Mouse (Mus musculus): ENCODE results near the gene Grb2. TPM values are rescaled to one million over a fixed set of nuclear protein-coding genes. Genes with fewer than 3 reads are reported as not detected.

Gene Grb2
- total RNA-seq, 4 experiments from 2014 or later: 206 to 217 (median 212) TPM

DNA sequence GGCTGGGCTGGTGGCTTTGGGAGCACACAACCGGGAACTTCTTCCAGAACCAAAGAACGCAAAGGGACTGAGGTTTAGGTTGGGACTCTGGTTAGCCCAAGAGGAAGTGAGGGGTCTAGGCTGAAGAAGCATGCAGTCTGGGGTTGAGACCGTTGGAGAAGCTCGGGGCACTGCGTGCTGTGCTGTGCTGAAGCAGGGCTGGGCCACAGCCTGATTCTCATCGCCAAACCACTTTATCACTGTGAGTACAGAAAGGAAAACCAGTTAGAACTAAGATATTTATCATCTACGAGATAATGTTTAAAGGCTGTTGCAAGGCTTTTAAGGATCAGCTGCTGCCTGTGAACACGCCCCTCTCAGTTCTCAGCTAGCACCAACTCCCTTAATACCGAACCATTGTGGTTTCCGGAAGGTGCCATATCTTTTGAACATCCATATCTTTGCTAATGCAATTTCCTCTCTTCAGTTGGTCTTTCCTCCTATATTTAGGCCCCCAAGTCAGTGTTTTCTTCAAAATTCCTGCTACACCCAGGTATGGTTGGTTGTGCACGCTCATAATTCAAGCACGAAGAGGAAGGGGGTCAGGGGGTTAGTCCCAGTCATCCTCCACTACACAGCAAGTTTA, 4.4 kb upstream of the Grb2 start:
- DNase-seq (ENCODE audit: low spot score in 2 of 2): no peak

DNA sequence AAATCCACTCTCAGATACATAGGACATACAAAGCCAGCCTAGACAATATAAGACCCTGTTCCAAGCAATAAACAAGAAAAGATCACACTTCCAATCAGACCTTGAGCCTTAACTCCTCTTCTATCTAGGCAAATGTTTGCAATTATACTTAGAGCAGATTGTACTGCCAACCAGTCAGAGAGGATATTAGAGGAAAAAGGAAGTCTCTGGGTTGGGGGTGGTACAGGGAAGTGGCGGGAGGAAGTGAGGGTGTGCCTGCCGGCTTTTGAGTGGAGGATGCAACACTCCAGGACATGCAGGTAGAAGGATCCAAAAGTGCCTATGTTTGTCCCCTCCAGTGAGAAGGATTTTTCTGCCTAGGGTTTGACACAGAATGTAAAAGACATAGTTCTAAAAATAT, 3.9 kb upstream of the Grb2 start:
- DNase-seq (ENCODE audit: low spot score in 2 of 2): no peak

DNA sequence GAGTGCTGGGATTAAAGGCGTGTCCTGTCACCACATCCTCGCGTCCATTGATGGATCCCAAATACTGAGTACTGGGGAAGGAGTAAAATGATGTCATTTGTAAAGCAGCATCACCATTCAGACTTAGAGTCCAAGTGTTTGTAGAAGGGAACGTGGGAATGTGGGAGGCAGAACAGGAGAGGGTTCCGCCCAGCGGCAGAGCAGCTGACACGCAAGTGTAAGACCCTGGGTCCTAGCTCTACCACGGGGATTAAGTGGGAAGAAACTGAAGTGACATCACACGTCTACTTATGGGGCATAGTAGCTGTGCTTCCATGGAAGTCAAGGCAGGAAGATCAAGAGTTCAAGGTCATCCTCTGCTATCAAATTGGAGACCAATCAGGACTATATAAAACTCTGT, 2.7 kb upstream of the Grb2 start:
- no peak for DNase-seq (ENCODE audit: low spot score in 2 of 2)

DNA sequence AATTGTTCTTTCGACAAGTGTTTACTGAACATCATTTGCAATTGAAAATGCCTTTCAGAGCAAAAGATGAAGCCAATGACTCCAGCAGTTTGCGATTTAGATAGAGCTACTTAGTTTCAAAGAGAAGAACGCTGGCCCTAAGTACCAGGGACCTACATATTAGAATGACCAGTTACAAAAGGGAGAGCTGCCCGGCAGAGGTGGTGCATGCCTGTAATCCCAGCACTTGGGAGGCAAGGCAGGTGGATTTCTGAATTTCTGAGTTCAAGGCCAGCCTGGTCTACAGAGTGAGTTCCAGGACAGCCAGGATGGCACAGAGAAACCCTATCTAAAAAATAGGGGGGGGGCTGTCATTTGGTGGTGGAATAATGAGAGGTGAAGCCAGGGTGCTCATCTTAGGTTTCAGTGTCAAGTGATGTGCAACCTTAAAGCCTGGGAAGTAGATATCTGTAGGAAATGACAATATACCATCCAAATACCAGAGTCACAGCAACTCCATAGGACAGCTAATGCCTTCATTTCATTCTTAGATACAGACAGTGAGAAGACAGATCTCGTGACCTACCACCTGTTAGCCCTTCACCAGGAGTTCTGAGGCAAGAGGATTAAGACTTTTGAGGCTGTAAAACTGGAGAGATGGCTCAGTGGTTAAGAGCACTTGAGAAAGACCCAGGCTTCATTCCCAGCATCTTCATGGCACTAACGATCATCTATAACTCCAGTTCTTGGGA, 1.6 kb upstream of the Grb2 start:
- DNase-seq (ENCODE audit: low spot score in 2 of 2): no peak

DNA sequence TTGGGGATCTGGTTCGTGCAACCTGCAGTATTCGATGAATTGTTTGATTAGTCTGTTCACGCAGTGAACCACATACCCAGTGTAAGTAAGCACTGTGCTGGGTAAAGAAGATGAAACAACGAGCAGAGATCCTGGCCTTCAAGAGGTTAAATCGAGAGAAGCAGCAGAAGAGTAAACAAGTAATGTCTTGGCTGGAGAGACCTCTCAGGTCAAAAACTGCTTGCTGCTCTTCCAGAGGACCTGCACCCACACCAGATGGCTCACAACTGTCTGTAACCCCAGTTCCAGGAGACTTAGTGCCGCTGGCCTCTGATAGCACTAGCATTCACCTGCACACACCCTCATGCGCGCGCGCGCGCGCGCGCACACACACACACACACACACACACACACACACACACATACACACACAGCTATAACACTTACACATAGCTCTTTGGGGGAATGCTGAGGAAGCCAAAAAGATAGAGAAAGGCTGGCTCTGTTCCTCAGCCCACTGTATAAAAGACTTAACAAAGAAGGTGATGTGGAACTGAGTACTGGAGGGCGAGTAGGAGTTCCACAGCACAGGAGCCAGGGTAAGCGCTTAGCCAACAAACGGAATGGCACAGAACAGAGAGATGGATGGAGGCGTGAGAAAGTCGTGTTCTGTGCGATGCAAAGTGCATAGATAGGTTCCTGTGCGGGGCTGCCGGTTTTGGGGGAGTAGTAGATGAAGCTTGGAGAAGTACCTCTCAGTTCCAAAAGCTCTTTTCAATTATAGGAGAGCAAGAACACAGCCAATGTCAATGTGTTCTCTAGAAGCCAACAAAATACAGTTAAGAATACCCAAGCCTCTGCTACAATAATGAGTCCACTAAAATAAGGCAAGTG, 795 bp upstream of the Grb2 start:
- DNase-seq (ENCODE audit: low spot score in 2 of 2): peak; percentile 22 to 54

DNA sequence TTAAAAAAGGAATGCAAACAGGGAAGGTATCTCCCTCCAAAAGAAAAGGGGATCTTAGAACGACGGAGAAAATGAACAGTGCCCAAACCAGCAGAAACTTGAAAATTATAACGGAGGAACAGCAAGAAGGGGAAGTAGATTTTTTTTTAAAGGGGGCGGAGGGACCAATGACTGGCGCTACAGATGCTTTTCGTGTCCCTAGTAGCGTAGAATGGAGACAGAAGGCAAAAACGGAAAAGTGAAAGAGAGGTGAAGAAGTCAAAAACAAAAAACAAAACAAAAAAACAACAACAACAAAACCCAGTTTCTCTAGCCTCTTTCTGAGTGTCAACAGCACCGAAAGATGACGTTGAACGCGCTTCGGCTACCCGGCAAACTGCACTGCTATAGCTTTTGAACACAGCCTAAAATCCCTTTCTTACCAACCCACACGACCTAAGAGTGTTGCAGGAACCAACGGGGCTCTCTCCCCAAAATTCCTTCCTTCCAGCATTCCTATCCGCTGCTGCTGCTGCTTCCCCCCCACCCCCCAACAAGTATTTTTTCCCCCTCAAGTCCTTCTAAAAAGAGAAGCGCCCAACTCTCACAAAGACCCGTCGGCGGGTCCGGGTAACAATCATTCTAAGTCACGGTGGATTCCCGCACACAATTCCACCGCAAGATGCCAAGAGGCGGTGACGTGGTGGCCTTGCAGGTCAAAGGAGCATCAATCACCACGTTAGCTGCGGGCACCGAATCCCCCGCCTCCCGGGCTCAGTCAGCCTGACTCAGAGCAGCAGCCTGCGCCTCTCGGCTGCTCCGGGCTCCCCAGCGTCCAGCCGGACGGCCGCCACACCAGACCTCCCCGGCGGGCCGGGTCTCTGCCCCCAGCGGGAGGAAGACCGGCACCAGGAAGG, 836 bp downstream of the Grb2 start:
- DNase-seq (ENCODE audit: low spot score in 2 of 2): no peak

DNA sequence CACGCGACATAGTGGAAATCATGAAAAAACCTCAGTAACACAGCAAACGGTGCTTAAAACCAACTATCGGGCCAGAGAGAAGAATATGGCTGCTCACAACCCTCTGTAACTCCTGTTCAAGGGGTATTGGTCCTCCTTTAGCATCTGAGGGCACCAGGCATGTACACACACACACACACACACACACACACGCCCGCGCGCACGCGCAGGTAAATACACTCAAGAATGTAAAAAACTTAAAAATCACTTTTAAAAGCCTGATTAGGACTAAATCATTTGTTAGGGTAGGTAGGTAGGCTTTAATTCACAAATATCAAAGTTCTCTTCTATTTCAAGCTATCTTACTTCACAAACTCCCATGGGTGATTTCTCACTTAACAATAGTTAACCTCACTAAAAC, 1.8 kb downstream of the Grb2 start:
- DNase-seq (ENCODE audit: low spot score in 2 of 2): no peak

DNA sequence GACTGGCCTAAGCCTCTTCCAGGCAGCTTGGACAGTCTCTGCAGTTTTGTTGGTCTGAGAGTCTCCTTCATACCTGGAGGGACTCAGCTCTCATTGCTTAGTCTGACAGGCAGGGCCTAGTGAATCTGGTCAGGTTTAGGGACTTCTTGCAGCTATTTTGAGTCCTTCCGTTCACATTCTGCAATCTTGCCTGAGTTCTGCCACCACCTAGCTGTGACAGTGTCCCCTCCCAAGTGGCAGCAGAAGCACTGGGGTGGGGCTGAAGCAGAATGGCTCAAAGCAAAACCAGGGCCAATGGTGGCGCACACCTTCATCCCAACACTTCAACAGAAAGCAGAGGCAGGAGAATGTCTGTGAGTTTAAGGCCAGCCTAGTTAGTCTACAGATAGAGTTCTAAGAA, 2.8 kb downstream of the Grb2 start:
- no peak for DNase-seq (ENCODE audit: low spot score in 2 of 2)

DNA sequence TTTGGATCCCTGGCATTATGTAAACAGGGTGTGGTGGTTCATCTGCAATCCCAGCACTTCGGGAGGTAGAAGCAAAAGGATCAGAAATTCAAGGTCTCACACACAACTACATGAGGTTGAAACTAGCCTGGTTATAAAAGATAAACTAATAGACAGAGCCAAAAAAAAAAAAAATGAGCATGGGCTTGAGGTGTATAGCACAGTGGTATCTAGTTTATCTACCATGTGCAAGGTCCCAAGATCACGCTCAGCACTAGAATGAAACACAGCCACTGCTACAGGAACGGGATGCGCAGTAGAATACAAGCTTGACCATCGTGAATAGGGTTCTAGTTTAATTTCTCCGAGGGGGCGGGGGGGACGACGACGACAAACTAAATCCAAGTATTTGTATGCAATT, 3.7 kb downstream of the Grb2 start:
- DNase-seq (ENCODE audit: low spot score in 2 of 2): no peak

DNA sequence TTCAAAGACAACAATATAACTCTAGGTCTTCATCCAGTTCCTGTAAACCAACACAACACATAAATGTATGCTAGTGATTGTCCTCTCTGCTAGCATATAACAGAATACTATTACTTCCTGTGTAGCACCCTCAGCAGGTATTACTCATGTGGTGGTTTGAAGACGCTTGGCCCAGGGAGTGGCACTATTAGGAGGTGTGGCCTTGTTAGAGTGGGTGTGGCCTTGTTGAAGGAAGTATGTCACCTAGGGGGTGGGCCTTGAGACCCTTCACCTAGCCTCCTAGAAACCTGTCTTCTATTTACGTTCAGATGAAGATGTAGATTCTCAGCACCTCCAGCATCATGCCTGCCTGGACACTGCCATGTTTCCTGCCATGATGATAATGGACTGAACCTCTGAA, 4.9 kb downstream of the Grb2 start:
- no peak for DNase-seq (ENCODE audit: low spot score in 2 of 2)

DNA sequence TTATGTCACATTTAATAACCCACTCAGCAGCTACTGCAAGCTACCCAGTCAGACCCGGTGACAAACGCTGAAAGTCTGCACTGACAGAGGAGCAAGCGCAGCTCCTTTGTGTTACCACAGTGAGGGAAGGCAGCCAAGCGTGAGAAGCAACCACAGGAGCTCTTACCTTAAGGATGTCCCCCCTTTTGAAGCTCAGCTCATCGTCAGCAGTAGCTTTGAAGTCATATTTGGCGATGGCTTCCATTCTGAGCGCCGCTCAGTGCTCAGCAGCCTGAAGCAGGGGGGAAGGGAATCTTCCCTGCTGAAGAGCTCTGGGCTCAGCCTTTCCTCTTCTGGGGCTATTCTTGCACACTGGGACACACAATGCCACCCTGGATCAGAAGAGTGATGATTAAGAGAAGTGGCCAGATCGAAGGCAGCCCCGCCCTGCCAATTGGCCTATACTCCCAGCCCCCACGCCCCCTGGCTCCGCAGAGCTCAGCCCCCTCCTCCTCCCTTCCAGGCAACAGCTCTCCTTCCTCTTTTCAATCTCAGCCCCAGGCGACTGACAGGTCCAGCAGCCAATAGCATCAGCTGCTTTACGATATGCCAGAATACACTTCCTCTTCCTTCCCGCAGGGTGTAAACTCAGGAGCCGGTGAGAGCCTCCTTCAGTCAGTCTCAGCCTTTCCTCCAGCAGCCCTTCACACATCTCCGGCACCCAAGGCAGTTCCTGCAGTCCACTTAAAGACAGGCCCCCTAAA, 9.2 kb downstream of the Grb2 start:
- DNase-seq (ENCODE audit: low spot score in 2 of 2): peak; percentile 86 to 93

DNA sequence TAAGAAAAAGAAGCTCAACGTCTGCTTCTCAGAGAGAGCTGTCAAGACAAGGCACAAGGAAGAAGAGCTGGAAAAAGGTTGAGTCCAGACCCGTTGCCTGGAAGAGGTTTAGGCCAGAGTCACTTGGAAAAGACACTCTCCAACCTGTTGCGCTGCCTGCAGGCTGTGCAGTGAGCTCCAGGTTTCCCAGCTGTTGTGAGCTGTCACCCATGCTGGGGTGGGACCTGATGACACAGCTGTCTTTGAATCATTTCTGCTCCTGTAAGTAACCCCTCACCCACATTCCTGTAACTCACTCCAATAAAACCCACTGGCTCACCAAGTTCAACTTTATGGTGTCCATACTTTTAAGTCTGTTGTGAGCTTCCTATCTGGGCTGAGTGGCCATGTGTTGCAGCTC, 10.7 kb downstream of the Grb2 start:
- DNase-seq (ENCODE audit: low spot score in 2 of 2): no peak

DNA sequence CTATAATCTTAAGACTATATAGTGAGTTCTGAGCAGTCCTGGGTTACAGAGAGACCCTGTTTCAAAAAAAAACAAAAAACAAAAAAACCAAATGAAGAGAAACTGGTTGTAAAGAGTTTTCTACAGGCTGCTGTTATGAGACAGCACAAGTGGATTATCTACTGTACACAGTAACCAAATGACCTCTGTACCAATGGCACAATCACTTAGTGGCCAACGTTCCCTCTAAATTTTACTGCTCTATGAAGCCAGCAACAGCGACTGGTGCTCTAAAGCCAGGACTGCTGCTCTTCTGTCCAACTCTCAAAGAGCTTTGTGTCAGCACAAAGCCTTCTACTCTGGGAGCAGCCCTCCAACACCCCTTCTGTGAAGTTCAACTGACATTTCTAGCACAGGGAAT, 11.3 kb downstream of the Grb2 start:
- DNase-seq (ENCODE audit: low spot score in 2 of 2): no peak

DNA sequence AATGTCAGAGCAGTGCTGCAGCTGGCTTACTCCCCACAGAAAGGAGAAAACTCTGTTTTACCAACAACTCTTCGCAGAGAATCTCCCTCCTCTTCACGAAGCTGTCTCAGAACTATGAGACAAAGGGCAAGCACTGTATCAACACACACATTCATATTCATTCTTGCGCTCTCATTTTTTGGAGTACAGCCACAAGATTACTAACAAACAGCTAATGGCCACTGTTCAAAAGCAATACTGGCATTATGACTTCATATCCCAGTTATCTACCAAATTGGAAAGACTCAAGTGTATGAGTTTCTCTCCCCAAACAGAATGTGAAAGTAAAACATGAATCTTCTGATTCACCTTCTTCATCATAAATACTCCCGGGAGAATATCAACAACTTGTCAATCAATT, 11.9 kb downstream of the Grb2 start:
- no peak for DNase-seq (ENCODE audit: low spot score in 2 of 2)

DNA sequence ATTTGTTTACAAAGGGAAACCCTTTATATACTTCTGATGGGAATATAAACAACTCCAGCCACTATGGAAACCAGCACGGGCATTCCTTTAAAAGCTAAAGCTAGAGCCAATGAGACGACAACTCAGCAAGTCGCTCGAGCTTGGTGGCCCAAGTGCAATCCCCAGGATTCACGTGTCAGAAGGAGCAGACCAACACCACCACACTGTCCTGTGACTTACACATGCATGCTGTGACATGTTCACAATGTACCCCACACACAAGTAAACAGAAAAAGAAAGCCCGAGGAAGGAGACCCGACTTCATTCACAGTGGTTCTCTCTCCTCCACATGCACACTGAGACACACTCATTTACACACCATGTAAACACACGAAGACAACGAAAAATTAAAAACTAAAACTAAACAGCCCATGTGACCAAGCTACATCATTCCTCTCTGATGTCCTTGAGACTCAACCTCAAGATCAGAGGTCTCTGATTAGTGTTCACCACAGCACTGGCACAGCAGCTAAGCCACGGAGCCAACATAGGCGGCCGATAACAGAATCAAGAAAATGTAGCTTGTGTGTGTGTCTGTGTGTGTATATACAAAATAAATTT, 14.3 kb downstream of the Grb2 start:
- DNase-seq (ENCODE audit: low spot score in 2 of 2): no peak

DNA sequence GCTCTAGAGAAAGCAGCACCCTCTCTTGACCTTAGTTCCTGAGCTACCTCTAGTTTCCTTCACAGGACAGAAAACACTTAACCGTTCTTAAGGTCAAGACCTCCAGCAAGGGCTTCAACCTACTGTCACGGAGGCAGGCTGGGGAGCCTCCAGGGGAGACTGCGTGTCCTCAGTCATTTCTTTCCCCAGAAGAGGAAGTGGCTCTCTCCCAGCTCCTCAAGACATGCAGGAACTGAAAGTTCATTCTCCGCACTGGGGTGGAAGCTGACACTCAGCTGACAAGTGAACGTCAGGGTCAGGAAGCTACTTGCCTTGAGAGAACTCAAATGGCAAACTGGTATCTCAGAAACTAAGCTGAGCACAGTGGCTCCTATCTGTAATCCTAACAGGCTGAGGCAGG, 15.6 kb downstream of the Grb2 start:
- DNase-seq (ENCODE audit: low spot score in 2 of 2): no peak

DNA sequence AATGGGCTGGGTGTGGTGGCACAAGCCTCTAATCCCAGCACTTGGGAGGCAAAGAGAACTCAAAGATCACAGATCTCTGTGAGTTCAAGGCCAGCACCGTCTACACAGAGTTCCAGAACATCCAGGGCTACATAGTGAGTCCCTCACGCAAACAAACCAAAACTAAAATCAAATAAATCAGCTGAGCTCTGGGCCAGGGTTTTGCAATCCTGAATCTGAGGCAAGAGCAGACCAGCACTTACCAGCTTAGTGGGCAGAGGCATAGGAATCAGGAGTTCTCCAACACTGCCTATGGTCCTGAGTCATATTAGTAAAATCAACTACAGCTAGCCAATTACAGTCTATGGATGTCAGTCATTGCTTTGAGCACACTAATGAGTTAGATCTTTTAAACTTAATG, 16.4 kb downstream of the Grb2 start:
- DNase-seq (ENCODE audit: low spot score in 2 of 2): no peak

DNA sequence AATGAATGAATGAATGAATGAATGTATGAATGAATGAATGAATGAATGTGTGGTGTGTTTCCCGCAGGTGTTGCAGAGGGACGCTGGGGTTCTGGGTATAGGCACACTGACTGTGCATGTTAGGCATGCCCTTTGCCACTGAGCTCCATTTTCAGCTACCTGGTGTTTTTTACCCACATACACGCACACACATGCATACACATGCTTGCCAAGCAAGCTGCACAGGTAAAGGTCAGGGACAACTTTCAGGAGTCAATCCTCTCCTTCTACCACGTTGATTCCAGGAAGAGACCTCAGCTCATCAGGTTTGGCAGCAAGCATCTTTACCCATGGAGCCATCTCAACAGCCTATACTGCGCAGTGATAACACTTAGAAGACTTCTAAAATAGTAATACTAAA, 16.9 kb downstream of the Grb2 start:
- no peak for DNase-seq (ENCODE audit: low spot score in 2 of 2)

DNA sequence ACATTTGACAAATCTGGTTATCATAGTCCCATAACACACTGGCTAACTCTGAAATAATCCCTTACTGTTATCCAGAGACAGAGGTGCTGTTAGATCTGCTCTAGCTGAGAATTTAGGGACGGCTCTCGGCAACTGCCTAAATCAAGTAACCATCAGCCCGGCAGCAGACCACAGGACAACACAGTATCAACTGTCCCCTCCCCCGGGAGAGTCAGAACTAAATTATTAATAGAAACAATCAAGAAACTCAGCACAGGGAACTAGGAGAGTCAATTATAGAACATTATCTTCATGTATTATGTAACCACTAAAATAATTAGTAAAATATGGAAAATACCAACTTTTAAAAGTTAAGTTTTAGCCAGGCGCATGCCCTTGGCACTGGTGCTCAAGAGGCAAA, 17.4 kb downstream of the Grb2 start:
- DNase-seq (ENCODE audit: low spot score in 2 of 2): no peak

DNA sequence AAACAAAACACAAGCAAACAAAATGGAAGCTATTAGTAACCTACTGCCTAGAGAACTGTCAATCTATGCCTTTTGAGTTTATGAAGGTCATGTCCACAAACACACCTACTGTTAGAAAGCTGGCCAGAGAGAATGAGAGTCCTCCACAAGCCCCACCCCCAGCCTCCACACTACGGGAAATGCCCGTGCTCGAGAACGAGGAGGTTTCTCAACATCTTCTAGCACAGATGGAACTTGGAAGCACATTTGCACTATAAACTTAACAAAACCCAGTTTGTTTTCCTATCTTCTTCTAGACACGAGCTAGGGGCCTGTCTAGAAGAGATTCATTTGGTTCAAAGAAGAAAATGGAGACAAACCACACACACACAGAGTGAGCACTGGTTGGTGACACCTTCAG, 18.0 kb downstream of the Grb2 start:
- no peak for DNase-seq (ENCODE audit: low spot score in 2 of 2)

Measured in left cerebral cortex, adult 8-10 months (tissue).